Mouse (Mus musculus) ES-E14 (cell line): ENCODE results near the gene Drc1. TPM values are rescaled to one million over a fixed set of nuclear protein-coding genes. Genes with fewer than 3 reads are reported as not detected.

Experiments used
- DNase-seq: peaks from one replicate; pipeline ENCODE4 v3.0.0-alpha.2; 2013; ENCODE audit warnings: low read depth, low spot score
- H3K27ac ChIP-seq: 2 replicates; pipeline ENCODE4 v1.5.1; 2012; ENCODE audit warnings: low read depth, mild to moderate bottlenecking, low read length, moderate library complexity, mixed read lengths; ENCODE audit not compliant: poor library complexity, insufficient read depth, severe bottlenecking
- H3K36me3 ChIP-seq: 2 replicates; pipeline ENCODE4 v1.6.1; 2012; ENCODE audit warnings: mild to moderate bottlenecking, low read length, moderate library complexity, mixed read lengths; ENCODE audit not compliant: control insufficient read depth, poor library complexity, insufficient read depth, severe bottlenecking
- H3K4me1 ChIP-seq, 2 experiments: fragments of 150-350 bp in 1 of 2; sonication (generic) in 1 of 2; 2 replicates each; pipeline ENCODE4 v1.6.1; 2012; ENCODE audit warnings: low read length in 2 of 2, mild to moderate bottlenecking in 1 of 2, mixed read lengths in 1 of 2; ENCODE audit not compliant: control insufficient read depth in 2 of 2, insufficient read depth in 2 of 2, poor library complexity in 1 of 2
- H3K4me3 ChIP-seq, 2 experiments: fragments of 150-350 bp in 1 of 2; sonication (generic) in 1 of 2; 2 replicates each; pipeline ENCODE4 v1.5.1; 2012; ENCODE audit warnings: low read length in 2 of 2, low read depth in 1 of 2, mild to moderate bottlenecking in 1 of 2, mixed read lengths in 1 of 2; ENCODE audit not compliant: insufficient read depth in 1 of 2, poor library complexity in 1 of 2, severe bottlenecking in 1 of 2
- H3K9ac ChIP-seq: 2 replicates; pipeline ENCODE4 v1.6.1; 2012; ENCODE audit warnings: low read depth, mild to moderate bottlenecking, low read length, mixed read lengths; ENCODE audit not compliant: poor library complexity, insufficient read depth, severe bottlenecking
- H3K9me3 ChIP-seq: fragments of 150-350 bp; sonication (generic); 2 replicates; pipeline ENCODE4 v1.6.1; 2012; ENCODE audit warnings: low read depth, mild to moderate bottlenecking, low read length; ENCODE audit not compliant: control insufficient read depth, insufficient read depth
- CHD2 ChIP-seq: IDR thresholded peaks from 2 replicates; pipeline ENCODE4 v1.6.1; 2014; ENCODE audit warnings: mild to moderate bottlenecking, low read depth, low read length, inconsistent platforms
- HCFC1 ChIP-seq: IDR thresholded peaks from 2 replicates; pipeline ENCODE4 v1.6.1; 2012; ENCODE audit warnings: low read length, inconsistent platforms, borderline replicate concordance; ENCODE audit not compliant: insufficient read depth
- MAFK ChIP-seq: IDR thresholded peaks from 2 replicates; pipeline ENCODE4 v1.6.1; 2014; ENCODE audit warnings: mild to moderate bottlenecking, low read depth, low read length, inconsistent platforms; ENCODE audit not compliant: insufficient read depth
- ZC3H11A ChIP-seq: IDR thresholded peaks from 2 replicates; pipeline ENCODE4 v1.6.1; 2012; ENCODE audit warnings: low read depth, mild to moderate bottlenecking, inconsistent platforms, low read length, borderline replicate concordance
- ZNF384 ChIP-seq: IDR thresholded peaks from 2 replicates; pipeline ENCODE4 v1.6.1; 2012; ENCODE audit warnings: low read depth, low read length, inconsistent platforms
- in situ Hi-C, 2 experiments: fragments of 600-800 bp; cut with MboI; formaldehyde crosslinking; loops; one replicate each; pipeline ENCODE4 v1.15.1; 2025; ENCODE audit warnings: low sequenced_read_pairs in 2 of 2, inconsistent platforms in 1 of 2; ENCODE audit not compliant: unreplicated experiment in 2 of 2
- total RNA-seq: library from RNA; depleted of rRNA; stranded (reverse); fragments of 300-350 nt; gene quantifications from 2 replicates; pipeline ENCODE4 v1.2.3, GENCODE M21; 2012

The Drc1 gene
- total RNA-seq, 1 experiment, result 0.54 TPM

DNA sequence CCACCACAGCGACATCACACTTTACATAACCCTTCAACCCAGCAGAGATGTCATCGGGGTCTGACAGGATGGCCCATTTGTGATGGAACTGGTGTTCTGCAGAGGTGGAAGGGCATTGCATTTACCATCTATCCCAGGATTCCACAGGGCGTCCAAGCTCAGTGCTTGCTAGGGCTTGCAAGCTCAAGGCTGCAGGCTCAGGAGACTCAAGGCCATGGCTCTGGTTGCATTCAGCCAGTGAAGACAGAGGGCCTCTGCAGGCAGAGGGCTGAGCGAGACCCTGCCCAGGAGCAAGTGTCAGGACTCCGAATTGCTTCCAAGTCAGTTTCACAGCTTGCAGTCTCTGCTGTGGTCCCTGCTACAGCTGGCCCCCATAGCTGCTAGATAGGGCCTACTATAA is 108.6 kb downstream of the Drc1 start:
- H3K4me1 ChIP-seq, result no peaks in the 10 kb centered on the region
- no peaks in the 10 kb centered on the region for H3K36me3 ChIP-seq
- TF ChIP-seq HCFC1 (no peak), ZNF384 (no peak), MAFK (no peak), CHD2 (no peak), ZC3H11A (no peak)
- DNase-seq, result no peak
- no peaks in the 10 kb centered on the region for H3K9me3 ChIP-seq
- H3K9ac ChIP-seq, result no peak overlapping the region
- in situ Hi-C loops, result no loop called here
- H3K4me3 ChIP-seq, result no peak overlapping the region
- H3K27ac ChIP-seq, result no peak overlapping the region

DNA sequence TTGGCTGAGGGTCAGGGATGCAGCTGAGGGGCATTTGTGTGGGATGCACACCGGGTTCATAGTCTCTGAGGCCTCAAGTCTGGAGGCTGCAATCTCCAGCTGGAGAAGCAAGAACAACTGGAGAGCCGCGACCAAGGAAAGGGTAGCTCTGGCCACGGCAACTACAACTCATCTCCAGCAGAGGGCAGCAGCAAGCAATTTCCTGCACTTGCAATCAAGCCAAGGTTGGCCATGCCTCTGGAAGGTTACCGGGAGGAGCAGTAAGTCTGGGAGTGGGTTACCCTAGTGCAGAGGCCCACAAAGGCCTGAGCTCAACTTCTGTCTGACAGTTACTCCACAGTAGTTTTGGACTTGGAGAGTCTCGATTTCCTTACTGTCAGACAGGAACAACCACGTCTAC is 110.3 kb downstream of the Drc1 start:
- in situ Hi-C loops, result no loop called here
- Histone ChIP-seq H3K4me1 (no peaks in the 10 kb centered on the region), H3K9ac (no peak overlapping the region), H3K36me3 (no peaks in the 10 kb centered on the region), H3K9me3 (no peaks in the 10 kb centered on the region), H3K27ac (no peak overlapping the region), H3K4me3 (no peak overlapping the region)
- DNase-seq, result peak; percentile 66
- TF ChIP-seq CHD2, result no peak
- peak; percentile 40; the same call in 1 of the 2 replicates for TF ChIP-seq ZC3H11A

DNA sequence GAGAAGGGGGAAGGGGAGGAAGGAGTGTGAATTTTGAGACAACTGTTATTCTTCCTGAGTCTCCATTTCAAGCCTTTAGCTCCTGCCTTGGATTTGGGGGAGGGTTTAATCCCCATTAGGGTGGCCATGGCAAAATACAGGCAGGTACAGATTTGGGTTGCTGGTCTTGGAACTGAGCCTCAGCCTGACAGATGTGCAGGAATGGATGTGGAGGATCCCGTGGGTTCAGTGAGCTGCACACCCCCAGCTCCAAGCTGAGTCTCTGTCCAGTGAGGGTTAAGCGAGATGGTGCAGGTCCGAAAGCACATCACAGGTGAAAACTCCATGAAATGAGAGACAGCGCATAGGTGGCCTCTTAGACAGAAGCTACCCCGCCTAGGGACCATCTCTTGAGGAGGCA is 119.3 kb downstream of the Drc1 start:
- in situ Hi-C loops, result no loop called here
- DNase-seq, result no peak
- Histone ChIP-seq H3K36me3 (no peaks in the 10 kb centered on the region), H3K9ac (no peak overlapping the region), H3K4me3 (no peak overlapping the region), H3K9me3 (no peaks in the 10 kb centered on the region), H3K4me1 (no peaks in the 10 kb centered on the region), H3K27ac (no peak overlapping the region)
- TF ChIP-seq MAFK, result no peak
- TF ChIP-seq HCFC1, result no peak
- no peak for TF ChIP-seq ZNF384
- TF ChIP-seq CHD2, result no peak
- no peak for TF ChIP-seq ZC3H11A

DNA sequence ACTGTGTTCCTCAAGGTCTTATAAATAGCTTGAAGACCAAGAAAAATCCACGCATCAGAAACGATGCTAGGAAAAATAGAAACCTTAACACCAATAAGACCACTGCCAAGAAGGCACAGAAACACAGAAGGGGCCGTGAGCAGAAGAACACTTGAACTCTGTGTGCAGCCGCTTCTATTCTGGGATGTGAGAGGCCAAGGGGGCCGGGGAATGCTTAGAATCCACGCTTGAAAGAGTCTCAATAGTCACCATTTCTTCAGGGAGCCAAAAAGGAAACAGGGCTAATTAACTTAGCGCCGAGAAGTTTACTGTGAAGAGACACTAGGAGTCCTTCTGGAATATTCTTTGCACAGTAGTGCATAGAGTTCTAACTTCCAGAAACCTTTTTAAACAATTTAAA is 120.0 kb downstream of the Drc1 start:
- in situ Hi-C loops, result no loop called here
- no peak for TF ChIP-seq CHD2
- no peak for TF ChIP-seq HCFC1
- TF ChIP-seq MAFK, result no peak
- TF ChIP-seq ZC3H11A, result no peak
- TF ChIP-seq ZNF384, result no peak
- H3K27ac ChIP-seq, result no peak overlapping the region
- no peak overlapping the region for H3K4me3 ChIP-seq
- no peaks in the 10 kb centered on the region for H3K4me1 ChIP-seq
- H3K9ac ChIP-seq, result no peak overlapping the region
- H3K36me3 ChIP-seq, result no peaks in the 10 kb centered on the region
- H3K9me3 ChIP-seq, result no peaks in the 10 kb centered on the region
- DNase-seq, result no peak

DNA sequence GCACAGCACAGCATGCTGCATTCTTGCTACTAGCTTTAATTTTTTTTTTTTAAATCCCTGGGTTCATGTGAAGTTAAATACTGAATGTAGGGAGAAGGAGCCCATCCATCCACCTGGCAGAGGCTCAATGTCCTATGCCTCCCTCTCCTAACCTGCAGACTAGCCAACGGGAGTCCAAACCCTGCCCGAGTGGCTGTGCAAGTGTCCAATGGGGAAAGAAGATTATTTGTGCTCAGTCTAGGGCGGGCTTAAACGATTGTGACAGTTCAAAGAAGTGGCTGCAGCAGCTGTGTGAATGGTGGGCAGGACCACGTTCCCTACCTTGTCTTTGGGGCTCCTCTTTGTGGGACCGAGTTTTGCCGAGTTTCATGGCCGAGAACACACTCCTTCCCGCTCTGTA is 125.7 kb downstream of the Drc1 start:
- Histone ChIP-seq H3K4me1 (no peaks in the 10 kb centered on the region; a peak in 1 of 4 replicates), H3K9me3 (no peaks in the 10 kb centered on the region), H3K36me3 (no peaks in the 10 kb centered on the region), H3K9ac (no peak overlapping the region), H3K27ac (no peak overlapping the region), H3K4me3 (peak overlapping the region in 1 of 2 experiments; percentile 39; a peak in 1 of 4 replicates)
- no peak for DNase-seq
- in situ Hi-C loops, result no loop called here
- TF ChIP-seq CHD2 (0 out of 2 replicates have a peak, but pooled peaks have one; percentile 57), ZNF384 (no peak), MAFK (no peak), ZC3H11A (no peak)
